Mouse (Mus musculus): ENCODE measurements at regions not wholly inside any gene's neighbourhood (a gene's known extent, or its start where the extent isn't known, plus 50 kb on each side); places are given as distances from the start of the nearest gene placed in this dataset.
A peak's percentile ranks its signal among the peaks of the same experiment; 100 is the strongest.
"Not testable (repeated sequence)": the region's sequence is repeated elsewhere in the genome, so short reads cannot be mapped to it uniquely, and the experiment has no call there.

DNA sequence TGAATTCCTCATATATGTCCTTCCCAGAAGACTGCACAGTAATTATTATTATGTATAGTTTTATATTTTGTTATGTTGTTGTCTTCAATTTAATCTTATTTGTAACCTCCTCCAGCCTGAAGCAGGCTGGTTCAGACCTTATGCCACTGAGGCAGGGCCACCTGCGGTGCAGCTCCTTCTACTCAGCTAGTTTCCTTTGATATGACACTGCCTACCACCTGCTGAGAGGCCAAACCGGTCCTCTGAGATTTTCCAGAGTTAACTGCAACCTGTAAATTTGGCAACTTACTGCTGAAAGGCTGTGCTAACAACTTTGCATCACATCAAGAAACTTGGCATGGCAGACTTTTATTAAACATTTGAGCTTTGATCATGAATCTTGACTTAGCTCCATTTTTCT lies 691.3 kb downstream of the Dad1 start:
- Histone ChIP-seq H3K4me1 (ENCODE audit: insufficient read depth, low read length) (no peaks in the 10 kb centered on the region), H3K4me3 (ENCODE audit: low read depth, low read length) (no peak overlapping the region), H3K4me2 (ENCODE audit: low read depth, low read length, poor library complexity, severe bottlenecking) (no peak overlapping the region), H3K9me3 (ENCODE audit: low read length) (no peaks in the 10 kb centered on the region), H3K27ac (ENCODE audit: low read depth, low read length) (no peak overlapping the region), H3K27me3 (ENCODE audit: insufficient read depth, low read length) (no peaks in the 10 kb centered on the region), H3K9ac (replicated peaks; ENCODE audit: low read length, poor library complexity, severe bottlenecking) (no peak overlapping the region), H3K36me3 (ENCODE audit: insufficient read depth, low read length) (no peaks in the 10 kb centered on the region)
- whole genome bisulfite sequencing = 58% methylated on average over 2 of the region's 2 CpGs
- ATAC-seq (ENCODE audit: low FRiP score) = no peak
- DNase-seq (ENCODE audit: low spot score) = no peak
- TF ChIP-seq CTCF (IDR thresholded peaks at IDR 0.05) = no peak

- H3K36me3 ChIP-seq (ENCODE audit: insufficient read depth, low read length); DNase-seq (ENCODE audit: low spot score); ATAC-seq (ENCODE audit: low FRiP score); H3K27ac ChIP-seq (ENCODE audit: low read depth, low read length); H3K9ac ChIP-seq (replicated peaks; ENCODE audit: low read length, poor library complexity, severe bottlenecking); H3K4me2 ChIP-seq (ENCODE audit: low read depth, low read length, poor library complexity, severe bottlenecking); H3K9me3 ChIP-seq (ENCODE audit: low read length); H3K4me1 ChIP-seq (ENCODE audit: insufficient read depth, low read length); H3K27me3 ChIP-seq (ENCODE audit: insufficient read depth, low read length); H3K4me3 ChIP-seq (ENCODE audit: low read depth, low read length): not testable (repeated sequence)
- 78% methylated on average over 5 of the region's 5 CpGs for WGBS
Observed at GRCm38 (mm10) chr14:53560146-53560545, 693.8 kb downstream of the Dad1 start.

- not testable (repeated sequence) for H3K27me3 ChIP-seq (ENCODE audit: insufficient read depth, low read length); H3K36me3 ChIP-seq (ENCODE audit: insufficient read depth, low read length); H3K4me3 ChIP-seq (ENCODE audit: low read depth, low read length); ATAC-seq (ENCODE audit: low FRiP score); H3K9ac ChIP-seq (replicated peaks; ENCODE audit: low read length, poor library complexity, severe bottlenecking); H3K27ac ChIP-seq (ENCODE audit: low read depth, low read length); H3K4me2 ChIP-seq (ENCODE audit: low read depth, low read length, poor library complexity, severe bottlenecking); H3K9me3 ChIP-seq (ENCODE audit: low read length); DNase-seq (ENCODE audit: low spot score); H3K4me1 ChIP-seq (ENCODE audit: insufficient read depth, low read length)
Observed at GRCm38 (mm10) chr14:53559386-53559920, 694.5 kb downstream of the Dad1 start.

- H3K4me3 ChIP-seq (ENCODE audit: low read depth, low read length) = no peak overlapping the region
- no peak for ATAC-seq (ENCODE audit: low FRiP score)
- no peak overlapping the region for H3K27ac ChIP-seq (ENCODE audit: low read depth, low read length)
- H3K27me3 ChIP-seq (ENCODE audit: insufficient read depth, low read length) = no peaks in the 10 kb centered on the region
- TF ChIP-seq CTCF (IDR thresholded peaks at IDR 0.05) = no peak
- H3K4me2 ChIP-seq (ENCODE audit: low read depth, low read length, poor library complexity, severe bottlenecking) = no peak overlapping the region
- no peak for DNase-seq (ENCODE audit: low spot score)
- H3K36me3 ChIP-seq (ENCODE audit: insufficient read depth, low read length) = no peaks in the 10 kb centered on the region
- no peaks in the 10 kb centered on the region for H3K4me1 ChIP-seq (ENCODE audit: insufficient read depth, low read length)
- H3K9me3 ChIP-seq (ENCODE audit: low read length) = no peaks in the 10 kb centered on the region
- H3K9ac ChIP-seq (replicated peaks; ENCODE audit: low read length, poor library complexity, severe bottlenecking) = no peak overlapping the region
Observed at GRCm38 (mm10) chr14:53553771-53554170, 700.1 kb downstream of the Dad1 start.

DNA sequence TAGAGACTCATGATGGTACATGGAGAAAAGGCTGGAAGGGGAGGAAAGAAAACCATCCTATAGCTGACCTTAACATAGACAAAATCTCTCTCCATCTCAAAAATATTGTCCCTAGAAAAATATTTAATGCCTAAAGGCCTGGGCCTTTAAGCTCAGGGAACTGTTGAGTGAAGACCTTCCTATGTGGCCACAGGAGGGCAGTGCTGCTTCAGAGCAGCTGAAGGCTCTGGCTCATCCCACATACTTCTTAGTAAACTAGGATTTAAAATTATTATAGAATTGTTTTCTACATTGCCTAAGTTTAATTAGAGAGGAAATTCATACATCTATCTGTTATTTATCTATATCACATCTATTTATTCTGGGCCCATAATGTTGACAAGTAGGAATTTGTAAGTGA lies 706.5 kb downstream of the Dad1 start:
- not testable (repeated sequence) for H3K9ac ChIP-seq (replicated peaks; ENCODE audit: low read length, poor library complexity, severe bottlenecking); H3K36me3 ChIP-seq (ENCODE audit: insufficient read depth, low read length); H3K4me3 ChIP-seq (ENCODE audit: low read depth, low read length); H3K4me2 ChIP-seq (ENCODE audit: low read depth, low read length, poor library complexity, severe bottlenecking); H3K9me3 ChIP-seq (ENCODE audit: low read length); ATAC-seq (ENCODE audit: low FRiP score); H3K27ac ChIP-seq (ENCODE audit: low read depth, low read length); H3K4me1 ChIP-seq (ENCODE audit: insufficient read depth, low read length); H3K27me3 ChIP-seq (ENCODE audit: insufficient read depth, low read length)
- DNase-seq (ENCODE audit: low spot score) = peak; percentile 9
- TF ChIP-seq CTCF (IDR thresholded peaks at IDR 0.05) = peak; percentile 30; the same call in 1 of the 2 replicates

DNA sequence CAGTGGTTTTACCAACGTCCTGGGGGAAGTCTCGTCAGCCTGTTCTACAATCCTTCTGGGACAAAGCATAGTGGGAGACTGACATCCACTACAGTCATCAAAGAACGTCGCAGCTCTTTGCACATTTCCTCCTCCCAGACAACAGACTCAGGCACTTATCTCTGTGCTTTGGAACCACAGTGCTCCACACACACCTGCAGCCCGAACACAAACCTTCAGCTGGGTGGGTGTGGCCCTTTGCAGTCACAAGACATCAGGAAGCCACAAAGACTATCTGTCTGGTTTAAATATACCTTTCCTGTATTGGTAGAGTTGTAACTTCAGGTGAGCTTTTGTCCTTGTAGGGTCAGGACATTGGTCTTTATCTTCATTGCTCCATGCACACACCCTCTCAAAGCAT lies 708.6 kb downstream of the Dad1 start:
- H3K4me1 ChIP-seq (ENCODE audit: insufficient read depth, low read length) = no peaks in the 10 kb centered on the region
- no peaks in the 10 kb centered on the region for H3K9me3 ChIP-seq (ENCODE audit: low read length)
- H3K4me2 ChIP-seq (ENCODE audit: low read depth, low read length, poor library complexity, severe bottlenecking) = no peak overlapping the region
- H3K36me3 ChIP-seq (ENCODE audit: insufficient read depth, low read length) = no peaks in the 10 kb centered on the region
- DNase-seq (ENCODE audit: low spot score) = no peak
- ATAC-seq (ENCODE audit: low FRiP score) = no peak
- TF ChIP-seq CTCF (IDR thresholded peaks at IDR 0.05) = no peak
- H3K27ac ChIP-seq (ENCODE audit: low read depth, low read length) = no peak overlapping the region
- no peak overlapping the region for H3K4me3 ChIP-seq (ENCODE audit: low read depth, low read length)
- 64% methylated on average over 5 of the region's 5 CpGs for WGBS
- H3K27me3 ChIP-seq (ENCODE audit: insufficient read depth, low read length) = no peaks in the 10 kb centered on the region
- H3K9ac ChIP-seq (replicated peaks; ENCODE audit: low read length, poor library complexity, severe bottlenecking) = no peak overlapping the region

DNA sequence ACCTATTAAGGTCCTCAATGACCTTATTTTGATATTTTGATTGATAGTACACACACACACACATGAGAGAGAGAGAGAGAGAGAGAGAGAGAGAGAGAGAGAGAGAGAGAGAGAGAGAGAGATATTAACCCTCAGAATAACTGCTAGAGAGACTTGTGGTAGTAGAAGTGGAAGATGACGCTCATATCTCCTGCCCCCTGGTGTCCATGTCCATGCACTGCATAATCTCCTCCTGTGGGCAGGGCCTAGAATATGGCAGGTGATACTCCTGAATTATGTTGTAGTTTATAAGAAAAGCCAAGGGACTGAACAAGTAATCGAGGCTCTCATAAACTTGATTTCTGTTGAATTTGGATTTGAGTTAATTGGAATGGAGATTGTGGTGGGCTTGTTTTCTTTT lies 712.3 kb downstream of the Dad1 start:
- not testable (repeated sequence) for H3K9me3 ChIP-seq (ENCODE audit: low read length); H3K4me2 ChIP-seq (ENCODE audit: low read depth, low read length, poor library complexity, severe bottlenecking); H3K36me3 ChIP-seq (ENCODE audit: insufficient read depth, low read length); H3K27ac ChIP-seq (ENCODE audit: low read depth, low read length); H3K27me3 ChIP-seq (ENCODE audit: insufficient read depth, low read length); H3K9ac ChIP-seq (replicated peaks; ENCODE audit: low read length, poor library complexity, severe bottlenecking); ATAC-seq (ENCODE audit: low FRiP score); DNase-seq (ENCODE audit: low spot score); H3K4me3 ChIP-seq (ENCODE audit: low read depth, low read length); H3K4me1 ChIP-seq (ENCODE audit: insufficient read depth, low read length)
- WGBS = 71% methylated on average over 2 of the region's 2 CpGs
- TF ChIP-seq CTCF (IDR thresholded peaks at IDR 0.05) = peak; percentile 50

Data from midbrain, postnatal 0 days (tissue).